Mouse (Mus musculus) right cerebral cortex, adult 18-20 months (tissue): Measurements from ENCODE around the gene Chfr.

Experiments used
- DNase-seq: peaks from one replicate; pipeline ENCODE4 v3.0.0; 2022; ENCODE audit warnings: mixed read lengths

The Chfr gene

GRCm38 (mm10) chr5:110135293-110136086 lies at the start of gene Chfr:
Gene Chfr (plus strand): TSS chr5:110135842.
- peak; percentile 99 for DNase-seq

- DNase-seq, result no peak
Observed at GRCm38 (mm10) chr5:110086161-110086866, 49.3 kb upstream of the Chfr start.

- no peak for DNase-seq
Observed at GRCm38 (mm10) chr5:110091546-110091945, 44.1 kb upstream of the Chfr start.

- DNase-seq, result peak; percentile 92
Observed at GRCm38 (mm10) chr5:110094030-110094846, 41.4 kb upstream of the Chfr start, which contains the start of gene Gm35315. Gene Gm35315 (minus strand): TSS chr5:110094420.

GRCm38 (mm10) chr5:110094847-110095213 lies 40.8 kb upstream of the Chfr start:
- DNase-seq, result no peak

- DNase-seq, result peak; percentile 51
Observed at GRCm38 (mm10) chr5:110098991-110099477, 36.6 kb upstream of the Chfr start.

GRCm38 (mm10) chr5:110099656-110100580 lies 35.7 kb upstream of the Chfr start, which contains the start of gene Plcxd1:
Gene Plcxd1 (plus strand): TSS chr5:110099969.
- DNase-seq, result no peak

GRCm38 (mm10) chr5:110100921-110101631 lies 34.6 kb upstream of the Chfr start:
- peak; percentile 28 for DNase-seq

GRCm38 (mm10) chr5:110101716-110102347 lies 33.8 kb upstream of the Chfr start:
- peak; percentile 83 for DNase-seq

GRCm38 (mm10) chr5:110102429-110102828 lies 33.2 kb upstream of the Chfr start:
- DNase-seq, result no peak

GRCm38 (mm10) chr5:110102853-110103625 lies 32.6 kb upstream of the Chfr start:
- DNase-seq, result peak; percentile 35

- DNase-seq, result no peak
Observed at GRCm38 (mm10) chr5:110103901-110104615, 31.6 kb upstream of the Chfr start.

GRCm38 (mm10) chr5:110104616-110105380 lies 30.8 kb upstream of the Chfr start:
- DNase-seq, result no peak

GRCm38 (mm10) chr5:110106140-110106871 lies 29.3 kb upstream of the Chfr start:
- DNase-seq, result peak; percentile 21

GRCm38 (mm10) chr5:110106901-110107564 lies 28.6 kb upstream of the Chfr start:
- DNase-seq, result peak; percentile 29

GRCm38 (mm10) chr5:110107581-110108304 lies 27.9 kb upstream of the Chfr start, which contains the start of gene Gtpbp6:
Gene Gtpbp6 (minus strand): TSS chr5:110108197.
- DNase-seq, result peak; percentile 97
